Mouse (Mus musculus) large intestine, adult 2 months (tissue): ENCODE results near the gene Olfr117. TPM values are rescaled to one million over a fixed set of nuclear protein-coding genes. Genes with fewer than 3 reads are reported as not detected.
"Not testable (repeated sequence)": the region's sequence is repeated elsewhere in the genome, so short reads cannot be mapped to it uniquely, and the experiment has no call there.

Source experiments
- DNase-seq: peaks from one replicate; pipeline ENCODE4 v3.0.0-alpha.2; 2012; ENCODE audit warnings: low read depth, low spot score
- WGBS: fragments of 180-500 bp; shearing (Covaris S2); methylation state at CpG from one replicate; pipeline ENCODE4 v1.1.7; 2018; 5-methylcytosine and 5-hydroxymethylcytosine counted together
- polyA plus RNA-seq: library from polyadenylated mRNA; depleted of rRNA; stranded (reverse); fragments of >200 nt; gene quantifications from 2 replicates; pipeline ENCODE4 v1.2.3, GENCODE M21; 2012; rRNA removed

Gene Olfr117
- not detected in 2 replicates for polyA plus RNA-seq

DNA sequence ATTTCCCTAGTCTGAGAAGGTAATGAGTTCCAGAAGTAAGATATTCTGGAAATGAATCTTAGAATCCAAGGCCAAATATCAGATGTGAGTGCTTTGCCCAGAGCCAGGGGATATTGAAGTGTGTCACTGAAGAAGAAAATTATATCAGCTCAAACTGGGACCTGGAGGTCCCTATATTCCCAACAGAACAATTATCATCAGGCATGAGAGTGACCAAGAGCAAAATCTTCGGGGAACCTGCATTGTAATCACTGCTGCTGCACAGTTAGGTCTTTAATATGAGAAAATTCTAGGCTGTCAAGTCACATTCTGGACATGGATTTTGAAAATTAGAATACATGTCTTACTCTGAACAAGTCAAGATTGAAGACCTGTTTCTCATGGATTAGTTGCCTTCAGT, at the start of gene Olfr117:
TSS of gene Olfr117 (minus strand) at position 101 of the 400 bp plus-strand sequence.
- WGBS, result 36% methylated on average over 1 of the region's 1 CpGs
- DNase-seq, result no peak

DNA sequence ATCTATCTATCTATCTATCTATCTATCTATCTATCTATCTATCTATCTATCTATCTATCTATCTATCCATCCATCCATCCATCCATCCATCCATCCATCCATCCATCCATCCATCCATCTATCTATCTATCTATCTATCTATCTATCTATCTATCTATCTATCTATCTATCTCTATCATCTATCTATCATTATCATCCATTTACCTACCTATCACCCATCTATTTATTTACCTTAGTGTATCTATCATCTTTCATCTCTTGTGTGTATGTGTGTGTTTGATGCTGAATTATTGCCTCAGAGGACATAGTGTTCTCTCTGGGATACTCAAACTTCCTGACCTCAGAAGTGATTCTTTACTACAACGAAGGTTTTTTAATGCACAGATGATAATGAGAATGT, 32.7 kb upstream of the Olfr117 start, which contains the start of gene Olfr119:
TSS of gene Olfr119 (plus strand) at position 301 of the 400 bp plus-strand sequence.
- DNase-seq, result not testable (repeated sequence)
- 65% methylated on average over 1 of the region's 1 CpGs for WGBS

DNA sequence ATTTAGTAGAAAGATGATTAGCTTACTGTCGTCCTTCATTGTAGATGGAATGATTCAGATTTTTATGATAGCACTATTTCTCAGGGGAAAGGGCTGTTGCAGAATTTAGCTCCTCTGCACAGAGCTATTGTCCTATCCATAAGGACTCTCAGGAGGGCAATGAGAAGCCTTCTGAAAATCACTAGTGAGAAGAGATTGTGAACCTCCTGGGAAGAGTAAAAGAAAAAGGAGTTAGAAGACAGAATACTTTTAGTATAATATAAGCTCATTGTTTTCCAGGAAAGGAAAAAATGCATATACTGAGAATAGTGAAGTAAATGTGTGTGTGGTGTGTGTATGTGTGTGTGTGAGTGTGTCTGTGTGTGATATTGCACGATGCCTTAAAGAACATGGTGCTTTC, 3.1 kb upstream of the Olfr117 start, which contains the start of gene Olfr118:
TSS of gene Olfr118 (plus strand) at position 301 of the 400 bp plus-strand sequence.
- 61% methylated on average over 2 of the region's 2 CpGs for WGBS

DNA sequence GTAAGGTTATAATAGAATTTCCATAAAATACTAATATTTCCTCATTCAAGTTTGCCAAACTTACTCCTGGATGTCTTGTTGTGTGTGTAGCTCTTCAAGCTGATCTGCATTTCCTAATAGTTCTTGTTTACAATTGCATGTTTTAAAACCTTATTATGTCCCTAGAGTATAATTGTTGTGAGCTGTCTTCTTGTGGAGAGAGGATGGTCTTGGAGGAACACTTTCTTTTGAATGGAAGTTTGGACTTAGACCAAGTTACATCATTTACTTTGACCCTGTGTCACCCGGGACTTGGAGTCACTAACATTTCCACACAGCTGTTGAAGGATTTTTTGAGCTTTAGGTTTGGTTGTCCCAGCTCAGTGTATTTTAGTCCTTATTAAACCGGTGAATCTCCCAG, 36.6 kb downstream of the Olfr117 start, which contains the start of the genes Olfr115 and Olfr116:
TSS of gene Olfr115 (minus strand) at position 101 of the 400 bp plus-strand sequence.
TSS of gene Olfr116 (minus strand) at position 191 of the 400 bp plus-strand sequence.
- 67% methylated on average over 2 of the region's 2 CpGs for WGBS
- no peak for DNase-seq

More for the DNA sequence above, 3.1 kb upstream of the Olfr117 start, which contains the start of gene Olfr118:
- DNase-seq, result no peak

Other genes starting within 250 kb of the Olfr117 start
- not detected in 2 replicates for gene Olfr108, start 218.3 kb downstream of the Olfr117 start, polyA plus RNA-seq
- gene Olfr109, start 204.9 kb downstream of the Olfr117 start, polyA plus RNA-seq, result not detected in 2 replicates
- gene H2-M2, start 180.2 kb downstream of the Olfr117 start, polyA plus RNA-seq, result 1.8 and 2.3 TPM in 2 replicates
- gene Olfr110, start 171.3 kb downstream of the Olfr117 start, polyA plus RNA-seq, result not detected in 2 replicates
- gene Olfr111, start 155.8 kb downstream of the Olfr117 start, polyA plus RNA-seq, result 0.07 TPM in 1 of 2 replicates, not detected in the other
- gene Olfr112, start 94.3 kb downstream of the Olfr117 start, polyA plus RNA-seq, result not detected in 2 replicates
- gene Olfr113, start 86.1 kb downstream of the Olfr117 start, polyA plus RNA-seq, result not detected in 2 replicates
- gene Olfr114, start 71.0 kb downstream of the Olfr117 start, polyA plus RNA-seq, result not detected in 2 replicates
- gene Olfr115, start 36.7 kb downstream of the Olfr117 start, polyA plus RNA-seq, result not detected in 2 replicates
- gene Olfr116, start 36.6 kb downstream of the Olfr117 start, polyA plus RNA-seq, result not detected in 2 replicates
- not detected in 2 replicates for gene Olfr118, start 3.2 kb upstream of the Olfr117 start, polyA plus RNA-seq
- not detected in 2 replicates for gene Olfr119, start 32.8 kb upstream of the Olfr117 start, polyA plus RNA-seq
- not detected in 2 replicates for gene Olfr120, start 58.0 kb upstream of the Olfr117 start, polyA plus RNA-seq
- not detected in 2 replicates for gene Olfr121, start 85.1 kb upstream of the Olfr117 start, polyA plus RNA-seq
- not detected in 2 replicates for gene Olfr122, start 104.8 kb upstream of the Olfr117 start, polyA plus RNA-seq
- not detected in 2 replicates for gene Olfr123, start 129.7 kb upstream of the Olfr117 start, polyA plus RNA-seq
- not detected in 2 replicates for gene Olfr124, start 136.1 kb upstream of the Olfr117 start, polyA plus RNA-seq
- gene Olfr125, start 169.2 kb upstream of the Olfr117 start, polyA plus RNA-seq, result not detected in 2 replicates
- gene Olfr126, start 183.7 kb upstream of the Olfr117 start, polyA plus RNA-seq, result not detected in 2 replicates
- not detected in 2 replicates for gene Olfr127, start 236.7 kb upstream of the Olfr117 start, polyA plus RNA-seq